Mouse (Mus musculus): Measurements from ENCODE around the gene Elp4.

GRCm38 (mm10) chr2:105903896-105904756, at the start of gene Elp4, which contains the start of gene Immp1l:
- TF ChIP-seq CTCF (IDR thresholded peaks at IDR 0.05; ENCODE audit: borderline replicate concordance, insufficient read depth, low read length) (no peak), POLR2A (IDR thresholded peaks at IDR 0.05; ENCODE audit: low read depth, low read length) (peak; percentile 86)

Measured in embryonic fibroblast, embryonic 13.5 days (primary cell).